Mouse (Mus musculus): ENCODE data around the gene Otos. TPM values are rescaled to one million over a fixed set of nuclear protein-coding genes. Genes with fewer than 3 reads are reported as not detected.

Otos gene
- polyA plus RNA-seq, 1 experiment from 2014 or later, result 0.33 TPM

DNA sequence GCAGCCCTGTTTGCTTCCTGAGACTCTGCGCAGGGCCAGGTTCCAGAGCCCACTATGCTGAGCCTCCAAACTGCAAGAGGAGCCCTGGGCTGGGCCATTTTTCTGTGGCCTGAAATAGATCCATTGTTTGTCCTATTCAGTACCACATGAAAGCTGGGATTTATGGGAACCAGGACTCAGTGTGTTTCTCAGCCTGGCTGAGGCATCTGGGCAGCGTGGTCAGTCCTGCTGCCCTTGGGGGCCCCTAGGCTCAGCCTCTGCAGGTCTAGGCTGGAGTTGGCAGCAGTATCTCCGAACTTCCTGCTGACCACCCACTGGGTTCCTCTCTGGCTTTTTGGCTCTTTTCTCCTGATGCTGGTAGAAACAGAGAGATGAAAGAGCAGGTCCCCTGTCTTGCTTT, 2.8 kb upstream of the Otos start:
- Histone ChIP-seq H3K9me3 (ENCODE audit: control insufficient read depth, low read length) (no peaks in the 10 kb centered on the region), H3K4me1 (replicated peaks; ENCODE audit: control insufficient read depth, insufficient read depth, low read length) (0 out of 2 replicates have a peak, but pooled peaks cover 2% of the 10 kb centered on the region), H3K4me2 (ENCODE audit: low read length) (no peak overlapping the region), H3K9ac (replicated peaks; ENCODE audit: low read depth, low read length) (no peak overlapping the region), H3K27ac (ENCODE audit: low read length) (no peak overlapping the region), H3K4me3 (replicated peaks; ENCODE audit: low read length) (no peak overlapping the region), H3K36me3 (ENCODE audit: control insufficient read depth, insufficient read depth) (no peaks in the 10 kb centered on the region), H3K27me3 (replicated peaks; ENCODE audit: control insufficient read depth, insufficient read depth, low read length) (no peaks in the 10 kb centered on the region)
- 32% methylated on average over 3 of the region's 3 CpGs for WGBS
- no peak for ATAC-seq

GRCm38 (mm10) chr1:92648197-92648596, 444 bp downstream of the Otos start:
- Histone ChIP-seq H3K4me1 (replicated peaks; ENCODE audit: control insufficient read depth, insufficient read depth, low read length) (0 out of 2 replicates have a peak, but pooled peaks cover 2% of the 10 kb centered on the region), H3K9ac (replicated peaks; ENCODE audit: low read depth, low read length) (no peak overlapping the region), H3K4me3 (replicated peaks; ENCODE audit: low read length) (no peak overlapping the region), H3K4me2 (ENCODE audit: low read length) (no peak overlapping the region), H3K27ac (ENCODE audit: low read length) (no peak overlapping the region), H3K36me3 (ENCODE audit: control insufficient read depth, insufficient read depth) (no peaks in the 10 kb centered on the region), H3K27me3 (replicated peaks; ENCODE audit: control insufficient read depth, insufficient read depth, low read length) (no peaks in the 10 kb centered on the region), H3K9me3 (ENCODE audit: control insufficient read depth, low read length) (no peaks in the 10 kb centered on the region)
- WGBS, result 50% methylated on average over 10 of the region's 10 CpGs
- peak; percentile 11; the same call in 1 of the 2 replicates for ATAC-seq

DNA sequence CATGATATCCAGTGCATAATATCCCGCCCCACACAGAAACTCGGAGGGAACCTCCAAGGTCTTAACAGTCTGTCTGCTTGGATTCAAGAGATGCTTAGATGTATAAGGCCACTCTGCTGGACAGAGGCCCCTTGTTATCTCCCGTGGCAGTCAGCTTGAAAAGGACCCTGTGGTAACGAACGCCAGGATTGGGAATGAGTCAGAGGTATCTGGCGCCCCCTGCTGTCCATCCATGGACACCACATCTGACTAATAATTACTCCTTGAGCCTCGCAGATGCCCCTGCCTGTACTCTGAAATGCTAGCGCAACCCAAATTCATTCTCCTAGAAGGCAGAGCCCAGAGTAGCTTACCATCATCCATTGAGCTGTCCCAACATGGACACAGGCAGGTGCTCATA, 889 bp downstream of the Otos start:
- ATAC-seq, result peak; percentile 51
- H3K36me3 ChIP-seq (ENCODE audit: control insufficient read depth, insufficient read depth), result no peaks in the 10 kb centered on the region
- no peak overlapping the region for H3K4me2 ChIP-seq (ENCODE audit: low read length)
- H3K27me3 ChIP-seq (replicated peaks; ENCODE audit: control insufficient read depth, insufficient read depth, low read length), result no peaks in the 10 kb centered on the region
- no peaks in the 10 kb centered on the region for H3K9me3 ChIP-seq (ENCODE audit: control insufficient read depth, low read length)
- 5% methylated on average over 8 of the region's 8 CpGs for WGBS
- H3K27ac ChIP-seq (ENCODE audit: low read length), result no peak overlapping the region
- H3K4me1 ChIP-seq (replicated peaks; ENCODE audit: control insufficient read depth, insufficient read depth, low read length), result 0 out of 2 replicates have a peak, but pooled peaks cover 2% of the 10 kb centered on the region
- no peak overlapping the region for H3K4me3 ChIP-seq (replicated peaks; ENCODE audit: low read length)
- H3K9ac ChIP-seq (replicated peaks; ENCODE audit: low read depth, low read length), result peak overlapping the region; percentile 26; the same call in 1 of the 2 replicates

GRCm38 (mm10) chr1:92647026-92647425, 1.6 kb downstream of the Otos start:
- H3K9ac ChIP-seq (replicated peaks; ENCODE audit: low read depth, low read length), result no peak overlapping the region

GRCm38 (mm10) chr1:92646601-92647000, 2.0 kb downstream of the Otos start:
- Histone ChIP-seq H3K9ac (replicated peaks; ENCODE audit: low read depth, low read length) (no peak overlapping the region), H3K9me3 (ENCODE audit: control insufficient read depth, low read length) (no peaks in the 10 kb centered on the region)
- 87% methylated on average over 7 of the region's 7 CpGs for WGBS

More at GRCm38 (mm10) chr1:92647026-92647425, 1.6 kb downstream of the Otos start:
- Histone ChIP-seq H3K9me3 (ENCODE audit: control insufficient read depth, low read length) (no peaks in the 10 kb centered on the region), H3K36me3 (ENCODE audit: control insufficient read depth, insufficient read depth) (no peaks in the 10 kb centered on the region), H3K4me1 (replicated peaks; ENCODE audit: control insufficient read depth, insufficient read depth, low read length) (0 out of 2 replicates have a peak, but pooled peaks cover 7% of the 10 kb centered on the region), H3K27me3 (replicated peaks; ENCODE audit: control insufficient read depth, insufficient read depth, low read length) (no peaks in the 10 kb centered on the region), H3K4me2 (ENCODE audit: low read length) (no peak overlapping the region), H3K4me3 (replicated peaks; ENCODE audit: low read length) (no peak overlapping the region), H3K27ac (ENCODE audit: low read length) (no peak overlapping the region)
- 75% methylated on average over 4 of the region's 4 CpGs for WGBS
- ATAC-seq, result no peak

GRCm38 (mm10) chr1:92646111-92646510, 2.5 kb downstream of the Otos start:
- no peak overlapping the region for H3K9ac ChIP-seq (replicated peaks; ENCODE audit: low read depth, low read length)
- WGBS, result 49% methylated on average over 2 of the region's 2 CpGs

More at GRCm38 (mm10) chr1:92646601-92647000, 2.0 kb downstream of the Otos start:
- H3K4me2 ChIP-seq (ENCODE audit: low read length), result no peak overlapping the region
- 0 out of 2 replicates have a peak, but pooled peaks cover 7% of the 10 kb centered on the region for H3K4me1 ChIP-seq (replicated peaks; ENCODE audit: control insufficient read depth, insufficient read depth, low read length)
- H3K36me3 ChIP-seq (ENCODE audit: control insufficient read depth, insufficient read depth), result no peaks in the 10 kb centered on the region
- ATAC-seq, result no peak
- no peak overlapping the region for H3K4me3 ChIP-seq (replicated peaks; ENCODE audit: low read length)
- H3K27ac ChIP-seq (ENCODE audit: low read length), result no peak overlapping the region
- no peaks in the 10 kb centered on the region for H3K27me3 ChIP-seq (replicated peaks; ENCODE audit: control insufficient read depth, insufficient read depth, low read length)

GRCm38 (mm10) chr1:92644916-92645315, 3.7 kb downstream of the Otos start:
- H3K27me3 ChIP-seq (replicated peaks; ENCODE audit: control insufficient read depth, insufficient read depth, low read length), result no peaks in the 10 kb centered on the region
- no peaks in the 10 kb centered on the region for H3K36me3 ChIP-seq (ENCODE audit: control insufficient read depth, insufficient read depth)
- WGBS, result 87% methylated on average over 5 of the region's 5 CpGs
- no peak overlapping the region for H3K4me2 ChIP-seq (ENCODE audit: low read length)
- no peak overlapping the region for H3K9ac ChIP-seq (replicated peaks; ENCODE audit: low read depth, low read length)
- H3K27ac ChIP-seq (ENCODE audit: low read length), result no peak overlapping the region
- no peak for ATAC-seq
- H3K4me3 ChIP-seq (replicated peaks; ENCODE audit: low read length), result no peak overlapping the region
- H3K4me1 ChIP-seq (replicated peaks; ENCODE audit: control insufficient read depth, insufficient read depth, low read length), result peaks cover 18% of the 10 kb centered on the region
- H3K9me3 ChIP-seq (ENCODE audit: control insufficient read depth, low read length), result no peaks in the 10 kb centered on the region

More at GRCm38 (mm10) chr1:92646111-92646510, 2.5 kb downstream of the Otos start:
- Histone ChIP-seq H3K27ac (ENCODE audit: low read length) (no peak overlapping the region), H3K4me1 (replicated peaks; ENCODE audit: control insufficient read depth, insufficient read depth, low read length) (peaks cover 8% of the 10 kb centered on the region), H3K4me2 (ENCODE audit: low read length) (no peak overlapping the region), H3K9me3 (ENCODE audit: control insufficient read depth, low read length) (no peaks in the 10 kb centered on the region), H3K4me3 (replicated peaks; ENCODE audit: low read length) (no peak overlapping the region), H3K27me3 (replicated peaks; ENCODE audit: control insufficient read depth, insufficient read depth, low read length) (no peaks in the 10 kb centered on the region), H3K36me3 (ENCODE audit: control insufficient read depth, insufficient read depth) (no peaks in the 10 kb centered on the region)
- ATAC-seq, result no peak

DNA sequence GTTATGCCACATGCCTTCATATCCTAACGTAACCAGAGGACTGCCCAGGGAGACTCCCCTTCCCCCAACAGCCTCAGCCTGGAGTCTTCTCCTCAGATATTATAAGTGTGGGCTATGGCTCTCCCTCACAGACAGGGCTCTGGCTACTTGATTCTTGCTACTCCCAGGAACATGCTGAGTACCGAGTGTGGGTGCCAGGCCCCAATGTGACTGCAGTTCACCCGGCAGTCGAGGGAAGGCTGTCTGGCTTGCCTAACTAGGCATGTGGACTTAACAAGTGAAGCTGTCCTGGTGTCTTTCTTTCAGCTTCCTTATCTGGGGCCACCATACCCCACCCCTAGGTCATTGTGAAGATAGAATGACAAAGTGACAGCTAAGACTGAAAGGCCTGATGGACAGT, 5.0 kb downstream of the Otos start:
- Histone ChIP-seq H3K4me2 (ENCODE audit: low read length) (no peak overlapping the region), H3K27me3 (replicated peaks; ENCODE audit: control insufficient read depth, insufficient read depth, low read length) (no peaks in the 10 kb centered on the region), H3K9ac (replicated peaks; ENCODE audit: low read depth, low read length) (no peak overlapping the region), H3K9me3 (ENCODE audit: control insufficient read depth, low read length) (no peaks in the 10 kb centered on the region), H3K4me1 (replicated peaks; ENCODE audit: control insufficient read depth, insufficient read depth, low read length) (peaks cover 22% of the 10 kb centered on the region), H3K36me3 (ENCODE audit: control insufficient read depth, insufficient read depth) (no peaks in the 10 kb centered on the region), H3K27ac (ENCODE audit: low read length) (no peak overlapping the region), H3K4me3 (replicated peaks; ENCODE audit: low read length) (no peak overlapping the region)
- no peak for ATAC-seq
- 87% methylated on average over 4 of the region's 4 CpGs for WGBS

DNA sequence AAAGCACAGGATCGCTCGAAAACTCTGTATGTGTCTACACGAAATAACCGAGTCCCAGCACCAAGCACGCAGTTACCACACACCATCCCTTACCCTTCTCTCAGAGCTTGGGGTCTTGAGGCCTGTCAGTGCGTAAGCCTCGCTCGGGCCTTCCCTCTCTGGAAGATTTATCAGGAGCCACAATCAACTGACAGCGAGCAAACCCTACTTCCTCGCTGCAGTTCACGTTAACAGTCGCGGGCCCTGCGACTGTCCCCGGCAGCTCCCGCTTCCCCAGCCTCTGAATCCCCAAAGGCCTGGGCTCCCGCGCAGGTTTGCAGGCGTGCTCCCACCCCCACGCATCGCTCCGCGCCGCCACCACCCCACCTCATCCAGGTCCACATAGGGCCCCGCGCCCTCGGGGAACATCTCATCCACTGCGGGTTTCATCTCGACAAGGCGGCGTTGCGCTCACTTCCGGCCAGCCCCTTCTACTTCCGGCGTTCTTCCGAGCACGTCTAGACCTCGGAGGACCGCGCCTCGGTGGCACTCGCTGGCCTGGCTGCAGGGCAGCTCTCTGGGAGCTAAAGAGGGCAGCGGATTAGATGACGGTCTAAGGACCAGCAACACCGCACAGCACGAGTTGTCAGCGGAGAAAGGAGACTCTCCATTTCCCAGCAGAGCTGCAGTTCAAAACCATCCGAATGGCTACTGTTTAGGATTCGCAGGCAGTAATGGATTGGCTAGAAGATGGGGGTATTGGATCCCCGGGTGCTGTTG, 6.9 kb downstream of the Otos start, which contains the start of gene Cops9:
Cops9 (minus strand) TSS at position 472 of the 759 bp plus-strand sequence.
- peak within 1 kb of the TSS; percentile 79 for H3K27ac ChIP-seq (ENCODE audit: low read length)
- peak within 1 kb of the TSS; percentile 91 for H3K9ac ChIP-seq (replicated peaks; ENCODE audit: low read depth, low read length)
- H3K36me3 ChIP-seq (ENCODE audit: control insufficient read depth, insufficient read depth), result peaks cover 3% of the 10 kb centered on the region
- peaks cover 20% of the 10 kb centered on the region for H3K4me1 ChIP-seq (replicated peaks; ENCODE audit: control insufficient read depth, insufficient read depth, low read length)
- H3K4me2 ChIP-seq (ENCODE audit: low read length), result peak within 1 kb of the TSS; percentile 98
- WGBS, result 2% methylated on average over 50 of the region's 50 CpGs
- H3K4me3 ChIP-seq (replicated peaks; ENCODE audit: low read length), result peak within 1 kb of the TSS; percentile 83
- H3K9me3 ChIP-seq (ENCODE audit: control insufficient read depth, low read length), result no peaks in the 10 kb centered on the region
- ATAC-seq, result peak; percentile 96
- no peaks in the 10 kb centered on the region for H3K27me3 ChIP-seq (replicated peaks; ENCODE audit: control insufficient read depth, insufficient read depth, low read length)

Data from forebrain, embryonic 16.5 days (tissue).